8 mouse cellular contexts compared by ENCODE assay signal in the genomic region with DNA sequence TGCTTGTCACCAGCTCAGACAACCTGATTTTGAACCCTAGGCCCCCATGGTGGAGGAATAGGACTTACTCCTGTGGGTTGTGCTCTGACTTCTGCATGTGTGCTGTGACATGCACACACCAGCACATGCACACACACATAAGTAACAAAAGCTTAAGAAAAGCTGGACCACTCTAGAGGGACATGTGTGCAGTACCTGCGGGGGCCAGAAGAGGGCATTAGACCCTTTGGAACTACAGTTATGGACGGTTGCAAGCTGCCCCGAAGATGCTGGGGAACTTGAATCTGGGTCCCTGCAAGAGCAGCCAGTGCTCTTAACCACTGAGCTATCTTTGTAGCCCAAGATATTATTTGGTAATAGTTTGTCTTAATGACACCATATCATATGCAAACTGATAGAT. TPM values are rescaled to one million over a fixed set of nuclear protein-coding genes. Genes with fewer than 3 reads are reported as not detected.
A peak's percentile ranks its signal among the peaks of the same experiment; 100 is the strongest.
DNase-seq lines count a peak whose midpoint lies in the region; ATAC-seq and TF ChIP-seq lines count a peak whose summit lies in the region.

No protein-coding gene starts in this region.

- no peak for TF ChIP-seq POLR2A in bone marrow macrophage, adult 2 months (IDR thresholded peaks at IDR 0.05; ENCODE audit: borderline replicate concordance, low read depth, low read length)

- peak; percentile 53 for TF ChIP-seq CTCF in gastrocnemius, adult 2 months (IDR thresholded peaks at IDR 0.05)
- TF ChIP-seq CTCF in C2C12 (IDR thresholded peaks at IDR 0.05; ENCODE audit: control insufficient read depth, insufficient read depth, insufficient read length) = peak; percentile 10
- TF ChIP-seq CTCF in bone marrow macrophage, adult 2 months (IDR thresholded peaks at IDR 0.05; ENCODE audit: low read depth, low read length) = peak; percentile 42; the same call in 1 of the 2 replicates
- TF ChIP-seq CTCF in lung, embryonic 14.5 days (IDR thresholded peaks at IDR 0.05; ENCODE audit: low read depth) = peak; percentile 62

- H3K27ac ChIP-seq in gastrocnemius, adult 2 months = no peak overlapping the region
- H3K27ac ChIP-seq in bone marrow macrophage, adult 2 months (ENCODE audit: insufficient read depth, low read depth, low read length) = no peak overlapping the region
- H3K27ac ChIP-seq in lung, embryonic 14.5 days (ENCODE audit: low read depth) = no peak overlapping the region

- ATAC-seq in lung, embryonic 14.5 days (ENCODE audit: insufficient read depth) = no peak
- ATAC-seq in cerebellum, adult (ENCODE audit: insufficient number of reproducible peaks, low FRiP score, low TSS enrichment) = no peak

- H3K4me3 ChIP-seq in gastrocnemius, adult 2 months = no peak overlapping the region
- no peak overlapping the region for H3K4me3 ChIP-seq in C2C12 (ENCODE audit: insufficient read depth, poor library complexity, severe bottlenecking)
- H3K4me3 ChIP-seq in bone marrow macrophage, adult 2 months (ENCODE audit: insufficient read depth, low read length) = no peak overlapping the region
- H3K4me3 ChIP-seq in lung, embryonic 14.5 days (ENCODE audit: low read depth, low read length) = no peak overlapping the region

- DNase-seq in gastrocnemius, adult 2 months = peak; percentile 23
- DNase-seq in gastrocnemius, postnatal 10 days = no peak
- peak; percentile 52 for DNase-seq in lung, embryonic 14.5 days
- no peak for DNase-seq in layer of hippocampus, postnatal 36 days
- no peak for DNase-seq in cerebellum, adult 18-20 months

- no peak overlapping the region for H3ac ChIP-seq in C2C12 (ENCODE audit: control insufficient read depth, insufficient read length, low read depth)

- H3K9ac ChIP-seq in lung, embryonic 14.5 days = no peak overlapping the region

- peaks cover 3% of the 10 kb centered on the region; the same call in 1 of the 2 replicates for H3K4me1 ChIP-seq in bone marrow macrophage, adult 2 months (ENCODE audit: control insufficient read depth, insufficient read depth, low read length)
- H3K4me1 ChIP-seq in lung, embryonic 14.5 days (ENCODE audit: insufficient read depth) = no peaks in the 10 kb centered on the region

- 54% methylated on average over 3 of the region's 3 CpGs for WGBS in lung, embryonic 14.5 days

- no peaks in the 10 kb centered on the region for H3K79me2 ChIP-seq in C2C12 (ENCODE audit: control insufficient read depth, insufficient read depth)

- H3K36me3 ChIP-seq in C2C12 (ENCODE audit: control insufficient read depth, insufficient read depth) = no peaks in the 10 kb centered on the region
- H3K36me3 ChIP-seq in lung, embryonic 14.5 days (ENCODE audit: insufficient read depth) = no peaks in the 10 kb centered on the region

- intact Hi-C loops in gastrocnemius, adult 2 months (cut with DNase I) = no loop called here

- no peaks in the 10 kb centered on the region for H3K9me3 ChIP-seq in lung, embryonic 14.5 days (ENCODE audit: low read depth, low read length)

- H3K4me2 ChIP-seq in lung, embryonic 14.5 days = no peak overlapping the region

- no peaks in the 10 kb centered on the region for H3K27me3 ChIP-seq in C2C12 (ENCODE audit: control insufficient read depth, insufficient read depth, insufficient read length)
- no peaks in the 10 kb centered on the region for H3K27me3 ChIP-seq in lung, embryonic 14.5 days (ENCODE audit: insufficient read depth, low read length)

- H3K79me3 ChIP-seq in C2C12 (ENCODE audit: low read depth) = no peaks in the 10 kb centered on the region

TF ChIP-seq in C2C12, 6 proteins besides CTCF, POLR2A, EP300 and RAD21:
- TF ChIP-seq MAX (IDR thresholded peaks at IDR 0.05) = no peak
- no peak for TF ChIP-seq MYOG (IDR thresholded peaks at IDR 0.05; ENCODE audit: control insufficient read depth, extremely low read depth, insufficient read length)
- no peak for TF ChIP-seq FOSL1 (IDR thresholded peaks at IDR 0.05; ENCODE audit: insufficient read depth, low read length, poor library complexity, severe bottlenecking)
- no peak for TF ChIP-seq MYOD1 (IDR thresholded peaks at IDR 0.05; ENCODE audit: control insufficient read depth, insufficient read length, low read depth)
- TF ChIP-seq USF1 (IDR thresholded peaks at IDR 0.05; ENCODE audit: low read depth) = no peak
- TF ChIP-seq CEBPB (IDR thresholded peaks at IDR 0.05; ENCODE audit: low read depth) = no peak

RNA-seq across cellular contexts. Expression of gene Gcm1, which starts 46.2 kb away (rescaled TPM):
- total RNA-seq in gastrocnemius, adult 2 months (2021) = not detected
- total RNA-seq in gastrocnemius, postnatal 10 days (2021) = not detected
- polyA plus RNA-seq in C2C12 (2012; fragmentation: generic; extraction: Trizol) = not detected
- not detected in 2 replicates for polyA plus RNA-seq in bone marrow macrophage, adult 2 months (2012; ENCODE audit: insufficient read depth, insufficient read length, missing spikeins)
- 0.38 and 0.47 TPM in 2 replicates for polyA plus RNA-seq in lung, embryonic 14.5 days (2014; fragmentation: Nextera tagmentation; extraction: Ambion mirVana)
- not detected for total RNA-seq in layer of hippocampus, postnatal 36 days (2021)

Comparison
In these comparisons a context has a peak if more than half of its experiments do, and no peak if none do; other contexts are left out.
1. DNase-seq: peak in gastrocnemius, adult 2 months (single experiment) and lung, embryonic 14.5 days (single experiment); none in gastrocnemius, postnatal 10 days (single experiment), layer of hippocampus, postnatal 36 days (0 of 2) and cerebellum, adult 18-20 months (0 of 2).
2. CTCF ChIP-seq: peak in every context shown above with its lines; median percentile 62 in lung, embryonic 14.5 days; 53 in gastrocnemius, adult 2 months; 42 in bone marrow macrophage, adult 2 months; 10 in C2C12.